Mouse (Mus musculus) ES-Bruce4 (cell line): ENCODE measurements around the gene Exosc6.
"Not testable (repeated sequence)": the region's sequence is repeated elsewhere in the genome, so short reads cannot be mapped to it uniquely, and the experiment has no call there.

Source experiments
- CTCF ChIP-seq: IDR thresholded peaks from one replicate; pipeline ENCODE4 v1.8.1; 2011; ENCODE audit warnings: low read depth, low read length
- EP300 ChIP-seq: IDR thresholded peaks from 2 replicates; pipeline ENCODE4 v1.6.1; 2011; ENCODE audit warnings: low read depth, low read length; ENCODE audit not compliant: insufficient read depth
- POLR2A ChIP-seq: IDR thresholded peaks from one replicate; pipeline ENCODE4 v1.8.1; 2011; ENCODE audit warnings: low read length; ENCODE audit not compliant: insufficient read depth

- not testable (repeated sequence) for TF ChIP-seq CTCF, POLR2A, EP300
Observed at GRCm38 (mm10) chr8:111068660-111069059, 12.5 kb downstream of the Exosc6 start.
